Mouse (Mus musculus) kidney, postnatal 4 days (tissue): ENCODE measurements around the gene Clspn.

Source experiments
- DNase-seq, 2 experiments: peaks; one replicate each; pipeline ENCODE4 v3.0.0; 2021; ENCODE audit warnings: mixed read lengths in 2 of 2

The Clspn gene

GRCm38 (mm10) chr4:126567243-126567642 is 10.5 kb downstream of the Clspn start:
- peak; percentile 18 to 34 for DNase-seq

DNA sequence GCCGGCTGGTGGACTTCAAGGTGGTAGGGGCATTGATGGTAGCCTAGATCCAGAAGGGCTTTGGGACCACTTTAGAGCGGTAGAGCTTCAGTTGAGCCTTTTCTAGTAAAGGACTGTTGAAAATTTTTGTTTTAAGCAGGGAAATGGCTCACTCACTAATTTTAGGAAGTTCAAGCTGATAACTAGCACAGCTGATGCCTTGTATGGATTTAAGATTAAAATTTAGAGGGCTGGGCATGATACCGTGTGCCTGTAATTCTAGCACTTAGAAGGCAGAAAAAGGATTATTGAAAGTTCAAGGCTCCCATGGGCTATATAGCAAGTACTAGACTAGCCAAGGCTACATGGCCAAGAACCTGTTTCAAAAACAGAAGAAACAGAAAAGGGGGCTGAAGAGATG is 13.0 kb downstream of the Clspn start:
- no peak for DNase-seq

GRCm38 (mm10) chr4:126576281-126576680 is 19.5 kb downstream of the Clspn start:
- DNase-seq = no peak

- no peak for DNase-seq
These were observed 21.2 kb downstream of the Clspn start for GRCm38 (mm10) chr4:126577920-126578319.

GRCm38 (mm10) chr4:126579077-126579476 is 22.3 kb downstream of the Clspn start:
- DNase-seq = no peak

DNA sequence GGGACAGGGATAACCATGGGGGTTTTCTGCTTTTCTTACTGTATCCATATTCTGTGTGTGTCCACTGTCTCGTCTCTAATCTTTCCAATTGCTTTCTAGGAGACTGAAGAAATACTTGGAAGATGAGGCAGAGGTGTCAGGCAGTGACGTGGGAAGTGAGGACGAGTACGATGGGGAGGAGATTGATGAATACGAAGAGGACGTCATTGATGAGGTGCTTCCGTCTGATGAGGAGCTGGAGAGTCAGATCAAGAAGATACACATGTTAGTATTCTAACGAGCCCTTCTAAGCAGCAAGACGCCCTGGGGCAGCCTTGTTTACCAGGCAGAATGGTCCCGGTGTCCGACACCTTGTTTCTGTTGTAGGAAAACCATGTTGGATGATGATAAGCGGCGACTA is 29.0 kb downstream of the Clspn start:
- no peak for DNase-seq

DNA sequence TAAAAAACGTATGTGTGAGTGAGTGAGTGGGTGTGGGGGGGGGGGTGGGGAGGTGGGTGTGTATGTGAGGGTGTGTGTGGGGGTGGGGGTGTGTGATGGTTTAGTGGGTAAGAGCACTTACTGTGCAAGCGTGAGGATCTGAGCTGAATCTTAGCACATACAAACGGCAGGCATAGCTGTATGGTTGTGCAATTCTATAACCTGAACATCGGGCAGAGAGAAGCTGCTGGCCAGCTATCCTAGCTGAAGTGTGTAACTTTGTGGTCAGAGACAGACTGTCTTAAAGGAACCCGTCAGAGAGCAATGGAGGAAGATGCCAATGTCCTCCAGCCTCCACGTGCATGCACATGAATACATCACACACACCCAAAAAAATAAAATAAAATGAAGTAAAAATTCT is 35.3 kb downstream of the Clspn start:
- no peak for DNase-seq

GRCm38 (mm10) chr4:126599971-126600754 is 43.4 kb downstream of the Clspn start:
- peak; percentile 77 to 80 for DNase-seq

DNA sequence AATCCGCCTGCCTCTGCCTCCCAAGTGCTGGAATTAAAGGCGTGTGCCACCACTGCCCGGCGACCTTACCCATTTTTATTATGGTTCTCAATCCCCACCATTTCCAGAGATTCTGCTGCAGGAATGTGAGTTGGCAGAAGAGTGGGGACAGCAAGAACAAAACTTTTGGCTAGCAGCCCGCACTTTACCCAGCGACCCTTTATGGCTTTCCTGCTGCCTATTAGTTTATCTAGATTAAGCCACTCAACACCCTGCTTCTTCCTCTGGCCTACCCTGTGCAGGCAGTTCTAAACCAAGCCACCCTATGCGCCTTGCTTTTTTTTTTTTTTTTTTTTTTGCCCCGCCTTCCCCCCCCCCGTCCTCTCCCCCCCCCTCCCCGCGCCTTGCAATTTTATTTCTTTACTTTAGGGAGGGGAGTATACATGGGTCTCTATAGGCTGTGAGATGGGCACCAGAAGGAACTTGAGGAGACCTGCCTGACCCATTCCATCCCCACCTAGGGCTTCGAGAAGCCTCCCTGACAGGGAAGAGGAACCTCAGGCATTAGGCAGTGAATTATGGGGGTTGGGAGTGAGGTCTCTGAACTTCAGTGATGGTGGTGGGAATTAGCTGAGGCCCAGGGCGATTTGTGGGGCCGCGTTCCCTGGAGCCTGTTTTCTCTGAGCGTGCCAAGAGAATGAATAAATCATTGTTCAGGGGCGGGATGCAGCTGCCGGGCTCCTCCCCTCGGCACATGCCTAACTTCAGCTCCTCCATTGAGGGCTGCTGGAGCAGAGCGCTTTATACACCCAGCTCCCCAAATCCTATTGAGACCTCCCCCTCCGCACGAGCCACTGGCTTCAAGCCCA is 45.1 kb downstream of the Clspn start:
- DNase-seq = peak; percentile 66 to 79

DNA sequence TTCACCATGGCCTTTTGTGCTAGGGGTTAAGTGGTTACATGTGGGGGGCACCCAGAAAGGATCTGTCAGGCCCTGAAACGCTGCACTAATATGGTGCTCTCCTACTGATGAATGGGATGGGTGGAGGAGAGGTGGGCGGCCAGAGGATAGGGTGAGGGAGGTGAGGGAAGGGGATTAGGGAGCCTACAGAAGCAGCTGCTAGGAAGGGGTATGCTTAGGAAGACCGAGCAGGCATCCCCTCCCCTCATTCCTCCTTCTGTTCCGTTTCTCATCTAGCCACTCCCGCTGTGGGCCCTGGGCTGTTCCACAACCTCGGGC is 45.7 kb downstream of the Clspn start:
- DNase-seq = no peak

- DNase-seq = no peak
These were observed 47.4 kb downstream of the Clspn start for GRCm38 (mm10) chr4:126604141-126604540.

- no peak for DNase-seq
These were observed 49.0 kb downstream of the Clspn start for GRCm38 (mm10) chr4:126605751-126606150.

DNA sequence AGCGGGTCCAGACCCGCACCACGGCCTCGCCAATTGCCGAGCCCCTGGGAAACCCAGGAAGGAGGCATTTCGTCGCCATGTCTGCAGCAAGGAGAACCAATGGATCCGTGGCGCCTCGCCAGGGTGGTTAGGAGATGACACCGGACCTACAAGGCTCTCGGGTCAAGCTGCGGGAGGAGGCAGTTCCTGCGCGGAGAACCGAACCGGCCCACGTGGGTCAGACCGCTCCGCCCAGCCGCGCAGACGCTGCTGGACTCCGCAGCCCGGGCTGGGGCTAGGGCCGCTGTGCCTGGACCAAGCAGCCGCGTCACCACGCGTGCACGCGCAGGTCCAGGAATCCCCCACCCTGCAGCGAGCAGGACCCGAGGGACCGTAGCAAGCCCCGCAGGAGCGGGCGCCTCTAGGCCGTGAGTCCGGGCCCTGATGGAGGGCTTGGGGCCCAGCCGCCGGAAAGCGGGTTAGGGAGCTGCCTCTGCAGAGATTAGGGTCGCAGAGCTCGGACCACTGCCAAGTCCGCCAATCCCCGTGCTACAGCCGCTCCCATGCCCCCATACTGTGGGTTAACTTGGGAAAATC is 53.0 kb downstream of the Clspn start, which contains the start of gene 5730409E04Rik:
TSS of gene 5730409E04Rik (plus strand) at position 213 of the 576 bp plus-strand sequence.
- peak; percentile 82 to 88 for DNase-seq

DNA sequence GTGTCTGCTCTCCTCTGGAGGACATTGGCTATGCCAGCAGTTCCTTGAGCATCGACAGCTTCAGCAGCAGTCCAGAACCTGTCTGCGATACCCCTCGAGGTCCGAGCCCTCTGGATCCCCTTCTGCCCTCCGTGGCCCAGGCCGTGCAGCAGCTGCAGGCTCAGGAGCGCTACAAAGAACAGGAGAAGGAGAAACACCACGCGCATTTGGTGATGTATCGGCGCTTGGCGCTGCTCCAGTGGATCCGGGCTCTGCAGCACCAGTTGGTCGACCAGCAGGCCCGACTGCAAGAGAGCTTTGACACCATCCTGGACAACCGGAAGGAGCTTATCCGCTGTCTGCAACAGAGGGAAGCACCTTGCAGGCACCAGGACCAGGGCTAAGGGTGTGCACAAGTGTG is 55.3 kb downstream of the Clspn start:
- DNase-seq = no peak

DNA sequence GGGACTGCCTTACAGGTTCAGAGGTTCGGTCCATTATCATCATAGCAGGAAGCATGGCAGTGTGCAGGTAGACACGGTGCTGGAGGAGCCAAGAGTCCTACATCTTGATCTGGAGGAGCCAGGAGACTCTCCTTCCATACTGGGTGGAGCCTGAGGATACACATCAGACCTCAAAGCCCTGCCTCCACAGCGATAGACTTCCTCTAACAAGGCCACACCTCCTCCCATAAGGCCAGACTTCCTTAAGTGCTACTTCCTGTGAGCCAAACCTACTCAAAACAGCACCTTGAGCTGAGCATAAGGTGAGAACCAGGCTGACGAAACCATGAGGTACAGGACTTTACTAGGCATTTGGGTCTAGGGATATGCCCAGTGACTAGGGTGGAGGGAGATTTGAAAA is 59.6 kb downstream of the Clspn start:
- no peak for DNase-seq

DNA sequence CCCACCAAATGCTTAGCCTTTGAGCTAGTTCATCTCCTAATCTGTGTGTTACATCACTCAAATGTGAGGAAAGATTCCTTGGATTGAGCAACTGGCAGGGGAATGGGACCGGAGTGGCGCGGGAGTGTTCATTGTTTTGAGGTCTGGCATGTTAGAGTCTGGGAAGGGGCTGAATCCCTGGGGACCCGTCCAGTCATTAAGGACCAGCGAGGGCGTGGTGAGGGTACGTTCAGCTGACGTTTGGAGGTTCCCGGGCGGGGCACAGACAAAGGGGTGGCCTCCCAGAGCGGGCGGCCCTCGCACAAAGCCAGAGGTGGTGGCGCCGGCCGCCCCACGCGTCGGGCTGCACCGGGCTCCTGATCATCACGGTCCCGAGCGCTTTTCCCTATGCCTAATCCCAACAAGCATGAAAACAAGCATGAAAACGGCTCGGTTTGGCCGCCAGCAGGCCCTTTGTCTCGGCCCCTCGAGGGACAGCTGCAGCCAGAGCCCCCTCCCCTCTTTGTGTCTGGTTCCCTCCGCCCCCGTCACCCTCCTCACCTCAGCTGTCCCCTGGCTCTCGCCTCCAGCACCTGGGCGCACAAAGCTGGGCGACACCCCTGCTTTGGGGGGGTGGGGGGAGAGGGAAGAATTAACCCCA is 63.1 kb downstream of the Clspn start:
- DNase-seq = peak; percentile 20 to 32

- no peak for DNase-seq
These were observed 63.7 kb downstream of the Clspn start for GRCm38 (mm10) chr4:126620349-126620874.

- DNase-seq = peak; percentile 57 to 65
These were observed 70.4 kb downstream of the Clspn start for GRCm38 (mm10) chr4:126627021-126627681.

- DNase-seq = no peak
These were observed 75.2 kb downstream of the Clspn start for GRCm38 (mm10) chr4:126631922-126632321.

- no peak for DNase-seq
These were observed 75.9 kb downstream of the Clspn start for GRCm38 (mm10) chr4:126632668-126633067.

GRCm38 (mm10) chr4:126636330-126636729 is 79.6 kb downstream of the Clspn start:
- no peak for DNase-seq

GRCm38 (mm10) chr4:126637446-126637845 is 80.7 kb downstream of the Clspn start:
- DNase-seq = no peak
